Mouse (Mus musculus) MN1 (cell line): Measurements from ENCODE around the gene C1qc.

Experiments
- DNase-seq: peaks from one replicate; pipeline ENCODE4 v3.0.0-alpha.2; 2016; ENCODE audit warnings: low spot score

The C1qc gene

GRCm38 (mm10) chr4:136895861-136896260 is 3.0 kb upstream of the C1qc start:
- DNase-seq = peak; percentile 42

GRCm38 (mm10) chr4:136894821-136895220 is 2.0 kb upstream of the C1qc start:
- DNase-seq = no peak

- peak; percentile 72 for DNase-seq
Measured at GRCm38 (mm10) chr4:136893691-136894543, 1.1 kb upstream of the C1qc start.

- no peak for DNase-seq
Measured at GRCm38 (mm10) chr4:136892371-136892770, 494 bp downstream of the C1qc start.

GRCm38 (mm10) chr4:136891115-136891514 is 1.8 kb downstream of the C1qc start:
- DNase-seq = no peak

GRCm38 (mm10) chr4:136889981-136890380 is 2.9 kb downstream of the C1qc start:
- DNase-seq = no peak

- no peak for DNase-seq
Measured at GRCm38 (mm10) chr4:136887714-136888113, 5.2 kb downstream of the C1qc start.

GRCm38 (mm10) chr4:136886101-136886500 is 6.8 kb downstream of the C1qc start, which contains the start of gene C1qb:
C1qb (minus strand) TSS chr4:136886187.
- no peak for DNase-seq

GRCm38 (mm10) chr4:136878601-136879000 is 14.3 kb downstream of the C1qc start:
- DNase-seq = peak; percentile 52

- DNase-seq = no peak
Measured at GRCm38 (mm10) chr4:136878171-136878570, 14.7 kb downstream of the C1qc start.

- DNase-seq = peak; percentile 64
Measured at GRCm38 (mm10) chr4:136876971-136877370, 15.9 kb downstream of the C1qc start.

- DNase-seq = no peak
Measured at GRCm38 (mm10) chr4:136875012-136875411, 17.9 kb downstream of the C1qc start.

- DNase-seq = no peak
Measured at GRCm38 (mm10) chr4:136868371-136868770, 24.5 kb downstream of the C1qc start.

GRCm38 (mm10) chr4:136867690-136868345 is 25.0 kb downstream of the C1qc start:
- DNase-seq = peak; percentile 65

- no peak for DNase-seq
Measured at GRCm38 (mm10) chr4:136865531-136865930, 27.3 kb downstream of the C1qc start.

GRCm38 (mm10) chr4:136864751-136865470 is 28.0 kb downstream of the C1qc start:
- no peak for DNase-seq

GRCm38 (mm10) chr4:136863517-136863916 is 29.3 kb downstream of the C1qc start:
- DNase-seq = no peak

GRCm38 (mm10) chr4:136862411-136862810 is 30.5 kb downstream of the C1qc start:
- DNase-seq = no peak

GRCm38 (mm10) chr4:136861806-136862205 is 31.1 kb downstream of the C1qc start:
- no peak for DNase-seq

- DNase-seq = no peak
Measured at GRCm38 (mm10) chr4:136860022-136860421, 32.8 kb downstream of the C1qc start.

GRCm38 (mm10) chr4:136855081-136855480 is 37.8 kb downstream of the C1qc start:
- DNase-seq = no peak

- DNase-seq = no peak
Measured at GRCm38 (mm10) chr4:136852989-136853388, 39.9 kb downstream of the C1qc start.

GRCm38 (mm10) chr4:136852119-136852518 is 40.7 kb downstream of the C1qc start:
- DNase-seq = no peak
